Mouse (Mus musculus) stomach, embryonic 15.5 days (tissue): ENCODE results near the gene Tapbpl. TPM values are rescaled to one million over a fixed set of nuclear protein-coding genes. Genes with fewer than 3 reads are reported as not detected.
A peak's percentile ranks its signal among the peaks of the same experiment; 100 is the strongest.

Source experiments
- ATAC-seq: fragments of 200-750 bp; cut with Nextera tagmentation; 2 replicates; pipeline ENCODE4 v1.8.0; 2017; ENCODE audit warnings: low read depth, moderate number of reproducible peaks, moderate TSS enrichment; ENCODE audit not compliant: insufficient read depth, low FRiP score
- H3K27ac ChIP-seq: fragments of 300-500 bp; sonication (generic); 2 replicates; pipeline ENCODE4 v1.5.1; 2015; ENCODE audit warnings: mild to moderate bottlenecking, inconsistent platforms
- H3K27me3 ChIP-seq: fragments of 300-500 bp; sonication (generic); replicated peaks from 2 replicates; pipeline ENCODE4 v1.6.1; 2015; ENCODE audit warnings: inconsistent platforms
- H3K36me3 ChIP-seq: fragments of 300-500 bp; sonication (generic); 2 replicates; pipeline ENCODE4 v1.6.1; 2015; ENCODE audit warnings: inconsistent platforms
- H3K4me1 ChIP-seq: fragments of 300-500 bp; sonication (generic); 2 replicates; pipeline ENCODE4 v1.6.1; 2015; ENCODE audit warnings: inconsistent platforms
- H3K4me2 ChIP-seq: fragments of 300-500 bp; sonication (generic); 2 replicates; pipeline ENCODE4 v1.6.1; 2015; ENCODE audit warnings: mild to moderate bottlenecking, inconsistent platforms
- H3K4me3 ChIP-seq: fragments of 300-500 bp; sonication (generic); replicated peaks from 2 replicates; pipeline ENCODE4 v1.5.1; 2015; ENCODE audit warnings: inconsistent platforms
- H3K9ac ChIP-seq: fragments of 300-500 bp; sonication (generic); 2 replicates; pipeline ENCODE4 v1.6.1; 2015; ENCODE audit warnings: inconsistent platforms
- H3K9me3 ChIP-seq: fragments of 300-500 bp; sonication (generic); 2 replicates; pipeline ENCODE4 v1.6.1; 2016; ENCODE audit warnings: inconsistent platforms
- WGBS: fragments of 180-500 bp; shearing (Covaris S2); methylation state at CpG from one replicate; pipeline ENCODE4 v1.1.7; 2015; 5-methylcytosine and 5-hydroxymethylcytosine counted together
- polyA plus RNA-seq: library from polyadenylated mRNA; unstranded; fragments of >200 nt; fragmentation: Nextera tagmentation; extraction: Ambion mirVana; gene quantifications from 2 replicates; pipeline ENCODE4 v1.2.1, GENCODE M21; 2015

Tapbpl gene
- polyA plus RNA-seq, 1 experiment from 2014 or later = 8.0 TPM

DNA sequence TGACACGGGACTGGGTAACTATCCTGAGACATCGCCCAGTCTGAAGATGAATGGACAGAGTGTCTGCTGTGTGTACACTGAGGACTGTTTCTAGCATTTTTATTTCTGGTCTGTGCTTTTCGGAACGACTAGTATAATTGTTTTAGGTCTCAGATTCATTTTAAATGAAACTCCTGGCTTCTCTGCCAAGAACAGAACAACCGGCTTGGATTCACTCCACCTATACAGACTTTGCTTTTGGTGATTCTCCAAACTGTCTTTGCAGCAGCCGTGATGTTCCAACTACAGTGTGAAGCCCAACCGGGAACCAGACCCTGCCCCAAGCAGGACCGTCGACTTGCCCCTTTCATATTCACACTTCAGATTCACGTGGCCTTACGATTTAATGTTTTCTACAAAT lies 13.8 kb downstream of the Tapbpl start:
- no peak overlapping the region for H3K9ac ChIP-seq
- H3K27me3 ChIP-seq = 0 out of 2 replicates have a peak, but pooled peaks cover 9% of the 10 kb centered on the region
- H3K9me3 ChIP-seq = no peaks in the 10 kb centered on the region
- no peak for ATAC-seq
- H3K36me3 ChIP-seq = no peaks in the 10 kb centered on the region
- WGBS = 78% methylated on average over 11 of the region's 11 CpGs
- no peak overlapping the region for H3K27ac ChIP-seq
- H3K4me2 ChIP-seq = no peak overlapping the region
- no peak overlapping the region for H3K4me3 ChIP-seq
- H3K4me1 ChIP-seq = peaks cover 10% of the 10 kb centered on the region; the same call in 1 of the 2 replicates

DNA sequence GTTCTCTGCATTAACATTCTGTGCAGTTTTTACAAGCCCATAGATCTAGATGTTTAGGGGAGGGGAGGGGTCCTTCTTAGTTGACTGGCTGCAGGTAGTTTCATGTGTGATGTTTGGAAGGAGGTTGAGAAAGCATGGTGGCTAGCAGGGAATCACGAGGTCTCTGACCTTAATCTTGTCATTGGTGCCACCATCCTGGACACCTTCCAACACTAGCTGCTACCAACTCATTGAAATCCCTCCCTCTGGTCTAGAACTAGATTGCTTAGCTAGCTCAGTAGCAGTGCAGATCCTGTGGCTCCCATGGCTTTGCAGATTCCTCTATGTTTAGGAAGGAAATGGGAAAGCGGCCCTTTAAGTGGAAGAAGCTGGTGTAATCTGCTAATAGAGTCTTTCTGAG lies 14.8 kb downstream of the Tapbpl start:
- Histone ChIP-seq H3K9me3 (no peaks in the 10 kb centered on the region), H3K36me3 (no peaks in the 10 kb centered on the region), H3K4me2 (no peak overlapping the region), H3K27ac (no peak overlapping the region), H3K9ac (no peak overlapping the region), H3K27me3 (0 out of 2 replicates have a peak, but pooled peaks cover 9% of the 10 kb centered on the region), H3K4me3 (no peak overlapping the region), H3K4me1 (peaks cover 10% of the 10 kb centered on the region; the same call in 1 of the 2 replicates)
- WGBS = 75% methylated on average over 2 of the region's 2 CpGs
- no peak for ATAC-seq

DNA sequence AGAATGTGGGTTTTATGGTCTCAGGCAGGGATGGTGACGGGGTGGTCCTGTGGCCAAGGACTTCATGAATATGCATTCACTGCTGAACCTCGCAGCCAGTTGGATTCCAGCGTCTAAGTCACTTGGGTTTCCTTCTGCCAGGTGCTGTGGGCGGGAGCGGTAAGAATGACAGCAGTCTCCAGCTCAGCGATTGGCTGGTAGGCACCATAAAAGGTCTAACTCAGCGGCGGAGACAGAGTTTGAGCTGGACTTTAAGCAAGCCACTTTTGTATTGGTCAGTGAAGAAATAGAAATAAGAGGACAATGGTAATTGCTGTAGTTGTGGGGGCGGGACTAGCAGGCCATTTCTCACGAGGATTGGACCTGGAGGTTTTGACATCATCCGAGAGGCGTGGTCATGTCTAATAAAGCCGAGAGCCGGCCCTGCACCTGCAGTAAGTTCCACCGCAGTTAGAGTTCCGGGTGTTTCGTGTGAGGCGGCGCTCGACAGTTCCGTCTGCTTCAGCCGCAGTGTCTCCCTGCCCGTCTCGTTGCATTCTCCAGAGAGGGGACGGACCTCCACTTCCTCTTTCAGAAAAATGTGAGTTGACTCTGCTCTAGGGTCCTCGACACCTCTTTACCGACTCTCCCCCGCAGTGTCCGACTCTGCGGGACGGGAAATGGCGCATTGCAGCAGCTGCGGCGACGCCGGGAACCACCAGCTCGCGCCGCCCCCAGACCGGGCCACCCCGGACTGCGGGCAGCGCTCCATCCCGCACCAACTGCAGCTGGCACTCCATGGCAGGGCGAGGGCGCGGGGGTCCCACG lies 16.3 kb downstream of the Tapbpl start, which contains the start of gene Vamp1:
Gene Vamp1 (plus strand): TSS at position 404 of the 807 bp plus-strand sequence.
- Histone ChIP-seq H3K4me2 (peak within 1 kb of the TSS; percentile 95), H3K36me3 (no peaks in the 10 kb centered on the region), H3K9ac (peak within 1 kb of the TSS; percentile 72; the same call in 1 of the 2 replicates), H3K9me3 (no peaks in the 10 kb centered on the region), H3K4me3 (peak within 1 kb of the TSS; percentile 73), H3K27ac (peak within 1 kb of the TSS; percentile 69), H3K4me1 (peaks cover 10% of the 10 kb centered on the region; the same call in 1 of the 2 replicates), H3K27me3 (0 out of 2 replicates have a peak, but pooled peaks cover 9% of the 10 kb centered on the region)
- ATAC-seq = peak; percentile 96
- under 1% methylated on average over 48 of the region's 48 CpGs for WGBS

DNA sequence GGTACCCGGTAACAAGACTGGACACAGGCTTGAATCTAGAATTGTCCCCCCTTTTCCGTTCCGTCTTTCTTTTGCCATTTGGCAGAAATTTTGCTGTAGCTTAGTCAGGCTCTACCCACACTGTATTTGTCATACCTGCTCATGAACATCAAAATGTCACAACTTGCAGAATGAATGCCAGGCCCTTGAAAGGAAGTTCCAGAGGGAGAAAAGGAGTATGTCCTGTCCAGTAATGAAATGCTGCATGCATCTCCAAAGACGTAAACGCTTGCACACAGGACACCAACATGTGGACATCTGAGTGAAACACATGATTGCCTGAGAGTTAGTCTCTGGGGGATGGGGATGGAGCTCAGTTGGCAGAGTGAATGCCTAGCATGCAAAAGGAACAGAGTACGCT lies 17.9 kb downstream of the Tapbpl start:
- no peaks in the 10 kb centered on the region for H3K36me3 ChIP-seq
- no peak overlapping the region for H3K4me3 ChIP-seq
- H3K9ac ChIP-seq = no peak overlapping the region
- 0 out of 2 replicates have a peak, but pooled peaks cover 9% of the 10 kb centered on the region for H3K27me3 ChIP-seq
- H3K4me1 ChIP-seq = peaks cover 10% of the 10 kb centered on the region; the same call in 1 of the 2 replicates
- H3K27ac ChIP-seq = no peak overlapping the region
- no peak for ATAC-seq
- no peaks in the 10 kb centered on the region for H3K9me3 ChIP-seq
- H3K4me2 ChIP-seq = no peak overlapping the region
- WGBS = 79% methylated on average over 6 of the region's 6 CpGs

DNA sequence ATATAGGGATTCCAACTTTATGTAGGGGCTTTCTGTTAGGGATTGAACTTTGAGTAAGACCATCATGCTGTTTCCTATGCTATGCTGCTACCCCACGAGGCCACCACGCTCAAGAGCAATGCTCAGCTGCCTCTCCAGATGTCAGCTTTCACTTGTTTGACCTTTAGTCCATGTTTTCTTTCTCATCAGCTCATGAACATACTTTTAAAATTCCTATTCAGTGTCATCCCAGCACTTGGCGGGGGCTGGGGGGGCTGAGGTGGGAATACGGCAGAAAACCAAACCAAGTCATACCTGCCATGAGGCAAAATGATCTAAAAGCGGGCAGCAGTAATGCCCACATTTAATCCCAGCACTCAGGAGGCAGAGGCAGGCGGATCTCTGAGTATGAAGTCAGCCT lies 18.5 kb downstream of the Tapbpl start:
- Histone ChIP-seq H3K4me3 (no peak overlapping the region), H3K36me3 (no peaks in the 10 kb centered on the region), H3K27me3 (0 out of 2 replicates have a peak, but pooled peaks cover 9% of the 10 kb centered on the region), H3K9ac (no peak overlapping the region), H3K4me1 (peaks cover 10% of the 10 kb centered on the region; the same call in 1 of the 2 replicates), H3K27ac (no peak overlapping the region), H3K9me3 (no peaks in the 10 kb centered on the region), H3K4me2 (no peak overlapping the region)
- ATAC-seq = no peak
- WGBS = 63% methylated on average over 6 of the region's 6 CpGs

DNA sequence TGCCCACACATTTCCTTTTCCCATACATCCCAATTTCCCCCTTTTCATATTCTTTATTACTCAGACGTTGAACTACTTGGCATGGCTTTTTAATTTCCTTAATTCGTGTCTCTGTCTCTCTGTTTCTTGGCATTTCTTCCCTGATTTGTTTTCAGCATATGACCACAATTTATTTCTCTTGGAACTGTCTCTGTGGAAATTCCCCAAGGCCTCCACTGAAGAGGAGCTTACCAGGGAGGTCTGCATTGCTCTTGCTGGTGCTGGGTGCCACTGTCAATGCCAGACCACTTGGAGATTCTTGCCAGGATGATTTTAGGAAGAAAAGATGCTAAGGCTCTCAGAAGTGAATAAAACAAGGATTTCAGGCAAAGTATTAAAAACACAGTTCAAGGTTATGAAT lies 19.0 kb downstream of the Tapbpl start:
- ATAC-seq = no peak
- H3K27me3 ChIP-seq = 0 out of 2 replicates have a peak, but pooled peaks cover 9% of the 10 kb centered on the region
- WGBS = 29% methylated on average over 2 of the region's 2 CpGs

DNA sequence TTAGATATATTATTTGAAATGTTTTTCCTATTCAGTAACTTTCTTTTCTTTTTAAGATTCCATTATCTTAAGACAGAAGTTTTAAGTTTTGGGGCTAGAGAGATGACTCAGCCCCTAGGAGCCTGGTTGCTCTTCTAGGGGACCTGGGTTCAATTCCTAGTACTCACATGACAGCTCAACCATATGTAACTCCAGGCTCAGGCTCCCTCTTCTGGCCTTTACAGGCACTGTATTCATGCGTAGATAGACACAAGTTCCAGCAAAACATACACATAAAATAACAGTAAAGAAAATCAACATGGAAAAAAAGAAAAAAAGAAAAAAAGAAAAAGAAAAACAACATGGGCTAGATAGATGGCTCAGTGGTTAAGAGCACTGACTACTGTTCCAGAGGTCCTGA lies 21.2 kb downstream of the Tapbpl start:
- H3K27me3 ChIP-seq = 0 out of 2 replicates have a peak, but pooled peaks cover 9% of the 10 kb centered on the region
- WGBS = 86% methylated on average over 1 of the region's 1 CpGs
- no peak overlapping the region for H3K4me2 ChIP-seq
- no peak overlapping the region for H3K4me3 ChIP-seq
- no peak overlapping the region for H3K9ac ChIP-seq
- H3K27ac ChIP-seq = no peak overlapping the region
- ATAC-seq = no peak
- no peaks in the 10 kb centered on the region for H3K4me1 ChIP-seq
- no peaks in the 10 kb centered on the region for H3K36me3 ChIP-seq
- H3K9me3 ChIP-seq = no peaks in the 10 kb centered on the region

More for the DNA sequence above, 19.0 kb downstream of the Tapbpl start:
- Histone ChIP-seq H3K4me2 (no peak overlapping the region), H3K4me3 (no peak overlapping the region), H3K36me3 (no peaks in the 10 kb centered on the region), H3K4me1 (peaks cover 9% of the 10 kb centered on the region; the same call in 1 of the 2 replicates), H3K9ac (no peak overlapping the region), H3K9me3 (no peaks in the 10 kb centered on the region), H3K27ac (no peak overlapping the region)

DNA sequence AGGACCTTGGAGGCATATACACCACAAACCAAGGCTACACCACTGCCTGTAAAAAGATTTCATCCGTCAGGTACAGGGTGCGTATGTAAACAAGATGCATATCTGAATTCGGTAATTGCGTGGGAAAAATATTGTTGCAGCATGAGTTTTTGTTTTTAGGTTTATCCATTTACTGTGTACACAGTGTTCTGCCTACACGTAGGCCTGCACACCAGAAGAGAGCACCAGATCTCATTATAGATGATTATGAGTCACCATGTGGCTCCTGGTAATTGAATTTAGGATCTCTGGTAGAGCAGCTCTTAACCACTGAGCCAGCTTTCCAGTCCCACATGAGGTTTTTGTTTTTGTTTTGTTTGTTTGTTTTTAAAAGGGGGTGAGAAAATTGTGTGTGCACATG lies 34.5 kb downstream of the Tapbpl start:
- no peaks in the 10 kb centered on the region for H3K4me1 ChIP-seq
- H3K27ac ChIP-seq = no peak overlapping the region
- no peaks in the 10 kb centered on the region for H3K27me3 ChIP-seq
- 79% methylated on average over 5 of the region's 5 CpGs for WGBS
- no peak overlapping the region for H3K4me3 ChIP-seq
- H3K9ac ChIP-seq = no peak overlapping the region
- no peak for ATAC-seq
- H3K9me3 ChIP-seq = no peaks in the 10 kb centered on the region
- H3K4me2 ChIP-seq = no peak overlapping the region
- no peaks in the 10 kb centered on the region; the same call in 1 of the 2 replicates for H3K36me3 ChIP-seq

DNA sequence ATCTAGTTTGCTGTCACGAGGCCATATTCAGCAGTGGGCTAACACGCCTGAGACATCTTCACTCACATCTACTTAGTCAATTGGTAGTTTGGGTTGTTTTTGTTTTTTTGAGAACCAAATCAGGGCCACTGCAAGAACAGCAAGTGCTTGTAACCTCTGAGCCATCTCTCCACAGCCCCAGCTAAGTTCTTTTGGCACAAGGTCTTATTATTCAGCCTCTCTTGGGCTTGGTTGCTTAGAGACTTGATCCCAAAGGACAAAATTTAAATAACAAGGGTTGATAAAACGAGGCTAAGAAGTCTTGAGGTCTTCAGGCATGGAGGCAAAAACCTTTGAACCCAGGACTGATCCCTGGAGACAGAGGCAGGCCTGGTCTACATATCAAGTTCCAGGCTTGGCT lies 35.4 kb downstream of the Tapbpl start:
- ATAC-seq = no peak
- 72% methylated on average over 3 of the region's 3 CpGs for WGBS

DNA sequence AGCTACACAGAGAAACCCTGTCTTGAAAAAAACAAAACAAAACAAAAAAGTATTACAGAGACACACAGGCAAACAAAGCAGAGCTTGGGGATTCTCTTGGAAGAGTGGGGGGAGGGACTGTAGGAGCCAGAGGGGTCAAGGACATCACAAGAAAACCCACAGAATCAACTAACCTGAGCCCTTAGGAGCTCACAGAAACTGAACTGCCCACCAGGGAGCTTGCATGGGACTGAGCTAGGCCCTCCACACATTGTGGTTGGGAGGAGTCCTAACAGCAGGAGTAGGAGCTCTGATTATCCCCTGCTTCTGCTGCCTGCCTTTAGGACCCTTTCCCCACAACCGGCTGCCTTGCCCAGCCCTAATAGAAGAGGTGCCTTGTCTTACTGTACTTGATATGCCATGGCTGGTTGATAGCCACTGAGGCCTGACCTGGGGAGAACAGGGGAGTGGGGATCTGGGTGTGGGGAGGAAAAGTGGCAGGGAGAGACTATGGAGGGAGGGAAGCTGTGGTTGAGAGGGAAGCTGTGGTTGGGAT lies 36.1 kb downstream of the Tapbpl start:
- WGBS = 54% methylated on average over 1 of the region's 1 CpGs
- Histone ChIP-seq H3K27me3 (no peaks in the 10 kb centered on the region), H3K36me3 (no peaks in the 10 kb centered on the region; the same call in 1 of the 2 replicates), H3K9ac (no peak overlapping the region), H3K9me3 (no peaks in the 10 kb centered on the region), H3K4me3 (no peak overlapping the region), H3K4me1 (no peaks in the 10 kb centered on the region), H3K27ac (no peak overlapping the region), H3K4me2 (no peak overlapping the region)
- no peak for ATAC-seq

More for the DNA sequence above, 35.4 kb downstream of the Tapbpl start:
- no peaks in the 10 kb centered on the region for H3K4me1 ChIP-seq
- H3K27me3 ChIP-seq = no peaks in the 10 kb centered on the region
- no peaks in the 10 kb centered on the region for H3K9me3 ChIP-seq
- H3K9ac ChIP-seq = no peak overlapping the region
- H3K36me3 ChIP-seq = no peaks in the 10 kb centered on the region; the same call in 1 of the 2 replicates
- H3K27ac ChIP-seq = no peak overlapping the region
- H3K4me3 ChIP-seq = no peak overlapping the region
- H3K4me2 ChIP-seq = no peak overlapping the region

DNA sequence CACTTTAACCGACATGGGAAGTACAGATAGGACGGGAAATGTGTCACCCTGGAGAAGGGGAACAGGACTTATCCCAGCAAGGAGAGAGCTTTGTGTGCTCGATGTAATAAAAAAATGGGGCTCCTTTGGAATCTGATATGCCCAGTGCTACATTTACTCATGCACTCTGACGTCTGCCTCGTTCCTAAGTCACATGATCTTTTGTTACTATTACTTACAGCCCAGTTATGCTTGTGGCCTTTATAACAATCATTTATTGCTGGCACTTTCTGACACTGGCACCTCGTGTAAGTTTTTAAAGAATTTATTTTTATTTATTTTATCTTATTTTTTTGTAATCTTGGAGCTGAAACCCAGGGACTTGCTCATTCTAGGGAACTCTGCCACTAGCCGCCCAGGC lies 38.3 kb downstream of the Tapbpl start:
- WGBS = 55% methylated on average over 7 of the region's 7 CpGs
- H3K9me3 ChIP-seq = no peaks in the 10 kb centered on the region
- H3K4me3 ChIP-seq = peak overlapping the region; percentile 83; the same call in 1 of the 2 replicates
- H3K4me2 ChIP-seq = peak overlapping the region; percentile 78
- no peaks in the 10 kb centered on the region for H3K27me3 ChIP-seq
- 0 out of 2 replicates have a peak, but pooled peaks cover 3% of the 10 kb centered on the region for H3K4me1 ChIP-seq
- no peak for ATAC-seq
- H3K9ac ChIP-seq = no peak overlapping the region
- H3K27ac ChIP-seq = no peak overlapping the region
- peaks cover 3% of the 10 kb centered on the region for H3K36me3 ChIP-seq

DNA sequence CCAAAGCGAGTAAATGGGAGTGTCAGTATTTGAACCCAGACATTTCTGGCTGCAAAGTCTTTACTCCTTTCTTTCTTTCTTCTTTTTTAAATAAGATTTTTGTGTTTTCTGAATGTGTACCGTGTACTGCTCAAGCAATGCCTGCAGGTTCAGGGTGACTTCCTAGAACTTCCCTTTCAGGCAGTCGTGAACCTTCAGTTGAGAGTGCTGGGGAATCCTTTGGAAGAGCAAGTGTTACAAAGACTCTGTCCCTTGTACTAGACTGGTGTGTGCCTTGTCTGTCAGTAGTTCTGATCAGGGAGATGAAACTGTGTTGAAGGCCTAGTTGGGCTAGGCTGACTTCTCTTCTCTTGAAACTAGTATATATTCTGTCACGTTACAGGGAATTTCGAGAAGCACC lies 38.8 kb downstream of the Tapbpl start:
- ATAC-seq = no peak
- peak overlapping the region; percentile 78 for H3K4me2 ChIP-seq
- H3K27me3 ChIP-seq = no peaks in the 10 kb centered on the region
- peak overlapping the region; percentile 83 for H3K4me3 ChIP-seq
- peak overlapping the region; percentile 100 for H3K27ac ChIP-seq
- 0 out of 2 replicates have a peak, but pooled peaks cover 3% of the 10 kb centered on the region for H3K4me1 ChIP-seq
- peaks cover 9% of the 10 kb centered on the region for H3K36me3 ChIP-seq
- H3K9me3 ChIP-seq = no peaks in the 10 kb centered on the region
- WGBS = 36% methylated on average over 5 of the region's 5 CpGs
- H3K9ac ChIP-seq = peak overlapping the region; percentile 59
